Mouse (Mus musculus) liver, adult 2 months (tissue): ENCODE measurements at regions not wholly inside any gene's neighbourhood (a gene's known extent, or its start where the extent isn't known, plus 50 kb on each side); places are given as distances from the start of the nearest gene placed in this dataset.

Experiments used
- DNase-seq: peaks from one replicate; pipeline ENCODE4 v3.0.0-alpha.2; 2011; ENCODE audit warnings: low read depth, low spot score; ENCODE audit errors: extremely low read depth
- H3K27ac ChIP-seq: fragments of 200-500 bp; replicated peaks from 2 replicates; pipeline ENCODE4 v1.5.1; 2012; ENCODE audit warnings: low read depth, mild to moderate bottlenecking, control low read depth, inconsistent platforms, low read length; ENCODE audit not compliant: insufficient read depth
- H3K27me3 ChIP-seq: fragments of 200-500 bp; 2 replicates; pipeline ENCODE4 v1.6.1; 2012; ENCODE audit warnings: mild to moderate bottlenecking, moderate library complexity, low read length, inconsistent platforms; ENCODE audit not compliant: control insufficient read depth, insufficient read depth
- H3K36me3 ChIP-seq: fragments of 200-500 bp; 2 replicates; pipeline ENCODE4 v1.6.1; 2012; ENCODE audit warnings: low read length, inconsistent platforms; ENCODE audit not compliant: control insufficient read depth, insufficient read depth
- H3K4me1 ChIP-seq: fragments of 200-500 bp; 2 replicates; pipeline ENCODE4 v1.6.1; 2011; ENCODE audit warnings: low read length; ENCODE audit not compliant: control insufficient read depth, insufficient read depth
- H3K4me3 ChIP-seq: fragments of 200-500 bp; 2 replicates; pipeline ENCODE4 v1.5.1; 2011; ENCODE audit warnings: low read depth, mild to moderate bottlenecking, control low read depth, low read length, moderate library complexity; ENCODE audit not compliant: insufficient read depth
- H3K79me2 ChIP-seq: fragments of 200-500 bp; 2 replicates; pipeline ENCODE4 v1.6.1; 2012; ENCODE audit warnings: inconsistent platforms, mild to moderate bottlenecking, low read length, moderate library complexity; ENCODE audit not compliant: control insufficient read depth, insufficient read depth
- H3K9ac ChIP-seq: fragments of 200-500 bp; 2 replicates; pipeline ENCODE4 v1.6.1; 2012; ENCODE audit warnings: low read depth, mild to moderate bottlenecking, control low read depth, inconsistent platforms, low read length
- CTCF ChIP-seq: fragments of 200-500 bp; IDR thresholded peaks from 2 replicates; pipeline ENCODE4 v1.5.1; 2011; ENCODE audit warnings: low read depth, low read length, control low read depth
- POLR2A ChIP-seq: fragments of 200-500 bp; IDR thresholded peaks from 2 replicates; pipeline ENCODE4 v1.6.1; 2011; ENCODE audit warnings: low read length, control low read depth; ENCODE audit not compliant: insufficient read depth; ENCODE audit errors: extremely low read depth
- WGBS: fragments of 180-500 bp; shearing (Covaris S2); methylation state at CpG from one replicate; pipeline ENCODE4 v1.1.7; 2018; 5-methylcytosine and 5-hydroxymethylcytosine counted together

- Histone ChIP-seq H3K9ac (no peak overlapping the region), H3K79me2 (no peaks in the 10 kb centered on the region), H3K27me3 (no peaks in the 10 kb centered on the region), H3K4me1 (no peaks in the 10 kb centered on the region), H3K36me3 (no peaks in the 10 kb centered on the region), H3K4me3 (no peak overlapping the region), H3K27ac (no peak overlapping the region)
- 99% methylated on average over 4 of the region's 4 CpGs for WGBS
- TF ChIP-seq POLR2A (no peak), CTCF (no peak)
- DNase-seq, result no peak
These were observed 76.5 kb downstream of the Gja1 start for GRCm38 (mm10) chr10:56453578-56454069.

DNA sequence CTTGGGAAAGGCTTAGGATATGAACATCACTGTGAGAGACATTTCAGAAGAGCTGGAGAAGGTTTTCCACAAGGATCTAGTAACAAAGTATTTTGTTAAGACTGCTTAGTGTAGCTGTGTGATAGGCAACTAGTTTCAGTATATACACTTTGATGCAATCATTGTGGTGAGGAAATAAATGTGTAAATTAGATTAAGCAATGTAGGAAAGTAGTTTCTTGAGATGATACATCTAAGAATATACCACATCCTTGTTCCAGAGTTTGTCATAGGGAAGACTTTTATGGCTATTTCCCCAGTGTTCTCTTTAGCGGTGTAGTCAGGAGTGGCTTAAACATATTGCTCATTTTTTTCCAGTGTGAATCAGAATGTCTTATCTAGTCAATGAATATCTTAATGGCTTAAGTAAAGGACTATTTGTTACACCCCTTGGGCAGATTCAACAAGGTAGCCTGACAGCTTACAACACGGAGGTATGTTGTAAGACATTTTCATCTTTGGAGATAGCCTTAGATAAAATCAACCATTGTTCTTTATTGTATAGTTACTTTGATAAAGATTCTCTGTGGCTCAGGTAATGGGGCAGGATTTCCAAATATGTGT, 78.8 kb downstream of the Gja1 start:
- no peak for DNase-seq
- 91% methylated on average over 2 of the region's 2 CpGs for WGBS
- Histone ChIP-seq H3K27ac (no peak overlapping the region), H3K36me3 (no peaks in the 10 kb centered on the region), H3K4me3 (no peak overlapping the region), H3K27me3 (no peaks in the 10 kb centered on the region), H3K79me2 (no peaks in the 10 kb centered on the region), H3K9ac (no peak overlapping the region), H3K4me1 (no peaks in the 10 kb centered on the region)
- no peak for TF ChIP-seq POLR2A
- TF ChIP-seq CTCF, result no peak

DNA sequence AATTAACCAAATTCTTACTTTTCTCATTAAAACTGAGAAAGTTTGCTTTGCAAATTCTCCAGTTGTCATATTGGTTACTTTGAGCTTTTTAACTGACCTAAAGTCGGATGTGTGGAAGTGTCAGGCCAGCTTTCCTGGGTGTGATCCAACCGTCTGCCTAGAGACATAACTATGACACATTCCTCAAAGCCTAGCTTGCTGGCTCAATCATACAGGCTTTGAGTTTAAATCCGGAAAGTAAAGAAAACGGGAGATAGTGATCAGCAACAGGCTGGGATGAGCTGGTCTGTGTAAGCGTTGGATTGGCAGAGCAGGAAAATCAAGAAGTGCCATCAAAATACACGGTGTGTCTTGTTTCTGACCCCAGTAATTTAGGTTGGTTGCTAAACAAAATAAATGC, 91.4 kb downstream of the Gja1 start:
- peak; percentile 10 for DNase-seq
- 23% methylated on average over 6 of the region's 6 CpGs for WGBS

DNA sequence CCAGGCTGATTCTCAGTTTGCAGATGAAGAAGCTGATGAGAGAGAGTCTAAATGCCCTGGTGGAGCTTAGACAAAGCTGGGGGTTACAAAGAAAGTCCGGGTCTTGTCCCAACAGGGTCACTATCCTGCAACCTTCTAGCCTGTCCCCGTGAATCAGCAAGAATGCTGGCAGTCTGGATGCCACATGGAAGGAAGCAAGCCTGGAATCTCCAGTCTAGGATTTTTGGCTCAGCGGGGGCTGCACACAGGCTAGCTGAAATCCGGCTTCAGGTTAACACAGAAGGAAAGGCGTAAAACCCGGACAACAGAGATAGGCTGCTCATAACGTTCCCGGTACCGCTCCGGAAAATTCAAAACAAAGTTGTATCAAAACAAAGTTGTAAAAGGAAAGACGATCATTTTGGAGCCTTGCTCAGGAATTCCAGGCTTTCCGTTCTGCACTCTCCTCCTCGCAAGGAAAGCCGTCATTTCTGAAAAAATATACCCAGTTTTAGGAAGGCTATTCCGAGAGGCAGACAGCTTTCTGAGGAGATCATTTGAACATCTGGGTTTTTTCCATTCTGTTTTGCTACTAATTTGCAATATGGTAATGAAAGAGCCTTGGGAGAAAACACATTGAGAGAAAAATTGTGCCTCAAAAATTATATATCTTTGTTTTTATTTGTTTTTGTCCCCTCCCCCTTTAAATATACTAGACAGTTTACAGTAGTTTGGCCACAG, 92.0 kb downstream of the Gja1 start:
- no peak for TF ChIP-seq CTCF
- TF ChIP-seq POLR2A, result no peak
- DNase-seq, result peak; percentile 10
- H3K4me1 ChIP-seq, result no peaks in the 10 kb centered on the region; the same call in 1 of the 2 replicates
- H3K27ac ChIP-seq, result peak overlapping the region; percentile 25; the same call in 1 of the 2 replicates
- H3K79me2 ChIP-seq, result no peaks in the 10 kb centered on the region
- H3K9ac ChIP-seq, result no peak overlapping the region
- H3K27me3 ChIP-seq, result no peaks in the 10 kb centered on the region
- 60% methylated on average over 15 of the region's 15 CpGs for WGBS
- no peak overlapping the region for H3K4me3 ChIP-seq
- no peaks in the 10 kb centered on the region for H3K36me3 ChIP-seq

More for the DNA sequence above, 91.4 kb downstream of the Gja1 start:
- Histone ChIP-seq H3K4me1 (no peaks in the 10 kb centered on the region; the same call in 1 of the 2 replicates), H3K4me3 (no peak overlapping the region), H3K27me3 (no peaks in the 10 kb centered on the region), H3K79me2 (no peaks in the 10 kb centered on the region), H3K27ac (peak overlapping the region; percentile 25; the same call in 1 of the 2 replicates), H3K9ac (no peak overlapping the region), H3K36me3 (no peaks in the 10 kb centered on the region)
- TF ChIP-seq POLR2A (no peak), CTCF (no peak)

DNA sequence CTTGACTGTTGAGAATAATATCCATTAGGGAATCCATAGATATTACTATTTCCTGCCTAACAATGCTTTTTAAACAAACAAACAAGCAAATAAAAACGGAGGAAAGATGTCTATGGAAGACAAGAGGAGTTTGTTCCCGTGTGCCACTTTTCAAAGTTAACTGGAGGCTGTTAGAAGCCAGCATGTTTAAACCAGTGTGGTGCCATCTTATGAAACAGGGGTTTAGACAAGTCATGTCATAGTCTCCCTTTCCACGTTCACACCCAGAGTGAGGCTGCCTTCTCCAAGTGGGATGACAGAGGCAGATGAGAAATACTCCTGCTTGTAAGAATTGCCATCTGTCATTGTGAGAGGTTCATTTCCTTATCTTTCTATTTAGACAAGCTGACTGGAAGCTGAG, 92.8 kb downstream of the Gja1 start:
- Histone ChIP-seq H3K36me3 (no peaks in the 10 kb centered on the region), H3K79me2 (no peaks in the 10 kb centered on the region), H3K9ac (no peak overlapping the region), H3K4me1 (no peaks in the 10 kb centered on the region; the same call in 1 of the 2 replicates), H3K4me3 (no peak overlapping the region), H3K27ac (no peak overlapping the region), H3K27me3 (no peaks in the 10 kb centered on the region)
- WGBS, result 71% methylated on average over 3 of the region's 3 CpGs
- no peak for DNase-seq
- TF ChIP-seq CTCF (no peak), POLR2A (no peak)

GRCm38 (mm10) chr10:56474951-56475350, 97.8 kb downstream of the Gja1 start:
- no peaks in the 10 kb centered on the region for H3K36me3 ChIP-seq
- no peak overlapping the region for H3K27ac ChIP-seq
- WGBS, result 79% methylated on average over 6 of the region's 6 CpGs
- DNase-seq, result no peak
- H3K9ac ChIP-seq, result no peak overlapping the region
- no peaks in the 10 kb centered on the region for H3K79me2 ChIP-seq
- TF ChIP-seq CTCF, result no peak
- no peak for TF ChIP-seq POLR2A
- no peak overlapping the region for H3K4me3 ChIP-seq
- H3K27me3 ChIP-seq, result no peaks in the 10 kb centered on the region
- no peaks in the 10 kb centered on the region for H3K4me1 ChIP-seq
